Comparison of ENCODE assay signal across 15 mouse cellular contexts in genomic region chr2:9982446-9982845, GRCm38 (mm10).
"Had no signal": no experiment of that assay in that cellular context is flagged by ENCODE, and none has a peak within 500 bp of the region (broad histone marks: within the 10 kb centered on the region; RNA-seq: fewer than 3 reads in every experiment).

No protein-coding gene starts in this region.

- ATAC-seq: midbrain, embryonic 15.5 days had no signal

- DNase-seq: kidney, adult 2 months; kidney, postnatal 10 days; kidney, postnatal 4 days; left cerebral cortex, postnatal 4 days; liver, embryonic 13.5 days; lung, adult 2 months; lung, postnatal 14 days; lung, postnatal 4 days; retina, postnatal 1 day; thymus, adult 18-20 months; thymus, postnatal 14 days; thymus, postnatal 4 days had no signal

- H3K36me3 ChIP-seq: liver, embryonic 13.5 days; midbrain, embryonic 12.5 days; midbrain, embryonic 15.5 days; neural tube, embryonic 12.5 days had no signal

- H3K4me2 ChIP-seq: liver, embryonic 13.5 days; midbrain, embryonic 12.5 days; midbrain, embryonic 15.5 days; neural tube, embryonic 12.5 days had no signal

- H3K9ac ChIP-seq: liver, embryonic 13.5 days; midbrain, embryonic 12.5 days; midbrain, embryonic 15.5 days; neural tube, embryonic 12.5 days had no signal

- H3K27ac ChIP-seq: liver, embryonic 13.5 days; midbrain, embryonic 12.5 days; midbrain, embryonic 15.5 days; neural tube, embryonic 12.5 days had no signal

- H3K9me3 ChIP-seq: liver, embryonic 13.5 days; midbrain, embryonic 12.5 days; midbrain, embryonic 15.5 days; neural tube, embryonic 12.5 days had no signal

- H3K27me3 ChIP-seq: liver, embryonic 13.5 days; midbrain, embryonic 12.5 days; midbrain, embryonic 15.5 days; neural tube, embryonic 12.5 days had no signal

- H3K4me3 ChIP-seq: liver, embryonic 13.5 days; midbrain, embryonic 12.5 days; midbrain, embryonic 15.5 days; neural tube, embryonic 12.5 days had no signal
